Mouse (Mus musculus): ENCODE results near the gene Mark4. TPM values are rescaled to one million over a fixed set of nuclear protein-coding genes. Genes with fewer than 3 reads are reported as not detected.

Mark4 gene
- polyA plus RNA-seq, 1 experiment from 2014 or later, result 12.4 TPM

GRCm38 (mm10) chr7:19413525-19413924 is 45.1 kb downstream of the Mark4 start:
- Histone ChIP-seq H3K27ac (no peak overlapping the region), H3K36me3 (no peaks in the 10 kb centered on the region), H3K9me3 (peaks cover 5% of the 10 kb centered on the region; the same call in 1 of the 2 replicates), H3K4me1 (no peaks in the 10 kb centered on the region), H3K4me3 (no peak overlapping the region), H3K9ac (no peak overlapping the region), H3K27me3 (peaks cover 18% of the 10 kb centered on the region), H3K4me2 (no peak overlapping the region)
- WGBS, result 81% methylated on average over 3 of the region's 3 CpGs
- ATAC-seq (ENCODE audit: insufficient number of reproducible peaks, insufficient read depth, low FRiP score, low TSS enrichment, low read depth), result no peak

GRCm38 (mm10) chr7:19411783-19412182 is 46.8 kb downstream of the Mark4 start:
- WGBS, result 78% methylated on average over 5 of the region's 5 CpGs
- H3K9me3 ChIP-seq, result peaks cover 5% of the 10 kb centered on the region; the same call in 1 of the 2 replicates
- H3K4me3 ChIP-seq, result no peak overlapping the region
- H3K36me3 ChIP-seq, result no peaks in the 10 kb centered on the region
- peaks cover 7% of the 10 kb centered on the region; the same call in 1 of the 2 replicates for H3K27me3 ChIP-seq
- no peak overlapping the region for H3K27ac ChIP-seq
- no peaks in the 10 kb centered on the region for H3K4me1 ChIP-seq
- no peak for ATAC-seq (ENCODE audit: insufficient number of reproducible peaks, insufficient read depth, low FRiP score, low TSS enrichment, low read depth)
- no peak overlapping the region for H3K4me2 ChIP-seq
- no peak overlapping the region for H3K9ac ChIP-seq

DNA sequence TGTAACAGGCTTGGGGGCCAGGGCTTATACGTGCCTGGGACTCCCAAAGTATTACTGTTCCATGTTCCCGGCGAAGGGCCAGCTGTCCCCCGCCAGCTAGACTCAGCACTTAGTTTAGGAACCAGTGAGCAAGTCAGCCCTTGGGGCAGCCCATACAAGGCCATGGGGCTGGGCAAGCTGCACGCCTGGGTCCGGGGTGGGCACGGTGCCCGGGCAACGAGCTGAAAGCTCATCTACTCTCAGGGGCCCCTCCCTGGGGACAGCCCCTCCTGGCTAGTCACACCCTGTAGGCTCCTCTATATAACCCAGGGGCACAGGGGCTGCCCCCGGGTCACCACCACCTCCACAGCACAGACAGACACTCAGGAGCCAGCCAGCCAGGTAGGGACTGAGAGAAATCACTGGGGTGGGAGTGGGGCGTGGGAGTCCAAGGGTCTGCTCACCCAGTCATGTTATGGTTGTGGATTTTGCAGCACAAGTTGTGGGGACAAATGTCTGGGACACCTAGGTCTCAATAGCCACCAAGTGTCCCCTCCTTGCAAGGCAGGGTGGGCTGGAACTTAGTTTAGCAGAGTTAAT is 47.8 kb downstream of the Mark4 start:
- peaks cover 5% of the 10 kb centered on the region; the same call in 1 of the 2 replicates for H3K9me3 ChIP-seq
- no peaks in the 10 kb centered on the region for H3K36me3 ChIP-seq
- no peak for ATAC-seq (ENCODE audit: insufficient number of reproducible peaks, insufficient read depth, low FRiP score, low TSS enrichment, low read depth)
- H3K27me3 ChIP-seq, result peaks cover 10% of the 10 kb centered on the region
- WGBS, result 67% methylated on average over 11 of the region's 11 CpGs
- H3K4me1 ChIP-seq, result no peaks in the 10 kb centered on the region
- 0 out of 2 replicates have a peak overlapping the region, but pooled peaks have one; percentile 3 for H3K9ac ChIP-seq
- no peak overlapping the region for H3K4me2 ChIP-seq
- no peak overlapping the region for H3K27ac ChIP-seq
- H3K4me3 ChIP-seq, result no peak overlapping the region

DNA sequence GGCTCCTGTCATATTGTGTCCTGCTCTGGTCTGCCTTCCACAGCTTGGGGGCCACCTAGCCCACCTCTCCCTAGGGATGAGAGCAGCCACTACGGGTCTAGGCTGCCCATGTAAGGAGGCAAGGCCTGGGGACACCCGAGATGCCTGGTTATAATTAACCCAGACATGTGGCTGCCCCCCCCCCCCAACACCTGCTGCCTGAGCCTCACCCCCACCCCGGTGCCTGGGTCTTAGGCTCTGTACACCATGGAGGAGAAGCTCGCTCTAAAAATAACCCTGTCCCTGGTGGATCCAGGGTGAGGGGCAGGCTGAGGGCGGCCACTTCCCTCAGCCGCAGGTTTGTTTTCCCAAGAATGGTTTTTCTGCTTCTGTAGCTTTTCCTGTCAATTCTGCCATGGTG is 48.9 kb downstream of the Mark4 start:
- 44% methylated on average over 6 of the region's 6 CpGs for WGBS
- H3K27ac ChIP-seq, result no peak overlapping the region

GRCm38 (mm10) chr7:19405417-19405816 is 53.2 kb downstream of the Mark4 start:
- Histone ChIP-seq H3K9ac (peak overlapping the region; percentile 52; the same call in 1 of the 2 replicates), H3K4me1 (peaks cover 15% of the 10 kb centered on the region), H3K9me3 (no peaks in the 10 kb centered on the region), H3K36me3 (no peaks in the 10 kb centered on the region), H3K27me3 (peaks cover 63% of the 10 kb centered on the region), H3K4me3 (peak overlapping the region; percentile 21), H3K4me2 (peak overlapping the region; percentile 46), H3K27ac (no peak overlapping the region)
- 2% methylated on average over 19 of the region's 19 CpGs for whole genome bisulfite sequencing
- no peak for ATAC-seq (ENCODE audit: insufficient number of reproducible peaks, insufficient read depth, low FRiP score, low TSS enrichment, low read depth)

More for the DNA sequence above, 48.9 kb downstream of the Mark4 start:
- no peak overlapping the region for H3K4me2 ChIP-seq
- no peaks in the 10 kb centered on the region for H3K36me3 ChIP-seq
- H3K4me1 ChIP-seq, result peaks cover 4% of the 10 kb centered on the region
- no peak for ATAC-seq (ENCODE audit: insufficient number of reproducible peaks, insufficient read depth, low FRiP score, low TSS enrichment, low read depth)
- H3K27me3 ChIP-seq, result peaks cover 21% of the 10 kb centered on the region
- peaks cover 5% of the 10 kb centered on the region; the same call in 1 of the 2 replicates for H3K9me3 ChIP-seq
- H3K4me3 ChIP-seq, result no peak overlapping the region
- no peak overlapping the region for H3K9ac ChIP-seq

DNA sequence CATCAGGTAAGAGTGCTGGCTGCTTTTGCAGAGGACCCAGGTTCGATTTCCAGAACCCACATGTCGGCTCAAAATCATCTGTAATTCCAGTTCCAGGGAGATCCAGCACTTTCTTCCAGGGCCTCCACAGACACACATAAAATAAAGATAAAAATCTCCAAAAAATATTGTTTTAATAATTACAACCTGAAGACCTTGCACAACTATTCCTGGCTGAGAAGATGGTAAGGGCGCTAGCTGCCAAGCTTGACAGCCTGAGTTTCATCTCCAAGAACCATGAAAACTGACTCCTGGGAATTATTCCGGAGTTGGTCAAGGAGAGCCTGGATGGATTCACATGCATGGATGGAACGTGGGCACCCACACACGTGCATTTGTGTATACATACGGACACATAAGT is 54.1 kb downstream of the Mark4 start, which contains the start of gene Ckm:
Gene Ckm (plus strand): TSS at position 301 of the 400 bp plus-strand sequence.
- WGBS, result 52% methylated on average over 7 of the region's 7 CpGs
- peak within 1 kb of the TSS; percentile 98 for H3K4me2 ChIP-seq
- peaks cover 73% of the 10 kb centered on the region for H3K27me3 ChIP-seq
- no peaks in the 10 kb centered on the region for H3K9me3 ChIP-seq
- no peak for ATAC-seq (ENCODE audit: insufficient number of reproducible peaks, insufficient read depth, low FRiP score, low TSS enrichment, low read depth)
- H3K27ac ChIP-seq, result no peak within 1 kb of the TSS
- peak within 1 kb of the TSS; percentile 64 for H3K4me3 ChIP-seq
- peaks cover 15% of the 10 kb centered on the region for H3K4me1 ChIP-seq
- H3K9ac ChIP-seq, result peak within 1 kb of the TSS; percentile 68
- no peaks in the 10 kb centered on the region for H3K36me3 ChIP-seq

- peak within 1 kb of the TSS; percentile 98 for H3K4me2 ChIP-seq
- H3K9ac ChIP-seq, result peak within 1 kb of the TSS; percentile 68
- H3K4me1 ChIP-seq, result peaks cover 15% of the 10 kb centered on the region
- WGBS, result under 1% methylated on average over 61 of the region's 62 CpGs
- no peaks in the 10 kb centered on the region for H3K36me3 ChIP-seq
- peak; percentile 11; the same call in 1 of the 2 replicates for ATAC-seq (ENCODE audit: insufficient number of reproducible peaks, insufficient read depth, low FRiP score, low TSS enrichment, low read depth)
- peak within 1 kb of the TSS; percentile 64 for H3K4me3 ChIP-seq
- H3K9me3 ChIP-seq, result no peaks in the 10 kb centered on the region
- peaks cover 79% of the 10 kb centered on the region for H3K27me3 ChIP-seq
- no peak within 1 kb of the TSS for H3K27ac ChIP-seq
Measured at GRCm38 (mm10) chr7:19403731-19404296, 54.8 kb downstream of the Mark4 start, which contains the start of gene Klc3. Gene Klc3, minus strand, starts transcription at chr7:19404104.

DNA sequence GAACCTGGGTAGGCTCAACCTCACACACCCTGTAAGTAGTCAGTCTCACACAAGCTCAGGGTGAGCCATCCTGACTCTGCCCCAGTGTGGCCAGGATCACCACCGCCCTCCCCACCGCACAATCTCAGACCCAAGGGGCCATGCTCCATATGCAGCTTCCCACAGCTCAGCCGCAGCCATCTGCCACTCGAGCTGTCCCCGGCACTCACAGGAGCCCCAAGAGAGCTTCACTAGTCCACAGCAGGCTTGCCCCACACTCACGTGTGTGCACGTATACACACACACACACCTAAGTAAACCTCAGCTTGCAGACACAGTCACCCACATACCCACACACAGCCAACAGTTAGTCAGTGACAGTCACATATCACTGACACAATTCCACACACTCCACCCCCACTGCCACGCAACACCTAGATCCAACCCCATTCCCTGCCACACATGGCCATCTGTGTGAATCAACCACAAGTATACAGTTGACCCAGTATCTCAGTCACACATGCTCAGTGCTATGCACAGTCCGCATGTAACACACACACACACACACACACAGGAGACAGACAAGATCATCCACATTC is 56.0 kb downstream of the Mark4 start:
- ATAC-seq (ENCODE audit: insufficient number of reproducible peaks, insufficient read depth, low FRiP score, low TSS enrichment, low read depth), result no peak
- Histone ChIP-seq H3K27ac (no peak overlapping the region), H3K4me1 (peaks cover 15% of the 10 kb centered on the region), H3K9me3 (no peaks in the 10 kb centered on the region), H3K4me3 (no peak overlapping the region), H3K4me2 (no peak overlapping the region), H3K9ac (no peak overlapping the region), H3K27me3 (peaks cover 80% of the 10 kb centered on the region), H3K36me3 (no peaks in the 10 kb centered on the region)
- 83% methylated on average over 9 of the region's 9 CpGs for WGBS

DNA sequence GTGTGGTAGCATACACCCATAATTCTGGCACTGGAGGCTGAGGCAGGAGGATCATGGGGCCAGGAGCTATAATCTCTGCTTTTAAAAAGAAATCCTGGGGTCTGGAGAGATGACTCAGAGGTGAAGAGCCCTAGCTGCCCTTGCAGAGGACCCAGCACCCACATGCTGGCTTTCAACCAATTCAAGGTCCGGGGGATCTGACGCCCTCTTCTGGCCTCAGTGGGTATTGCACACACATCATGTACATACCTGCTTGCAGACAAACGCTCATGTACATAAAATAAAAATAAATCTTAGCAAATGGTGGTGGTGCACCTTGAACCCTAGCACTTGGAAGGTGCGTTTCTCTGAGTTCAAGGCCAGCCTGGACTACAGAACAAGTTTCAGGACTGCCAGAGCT is 57.7 kb downstream of the Mark4 start:
- ATAC-seq (ENCODE audit: insufficient number of reproducible peaks, insufficient read depth, low FRiP score, low TSS enrichment, low read depth), result no peak
- H3K4me2 ChIP-seq, result no peak overlapping the region
- 82% methylated on average over 4 of the region's 4 CpGs for WGBS
- H3K36me3 ChIP-seq, result 0 out of 2 replicates have a peak, but pooled peaks cover 2% of the 10 kb centered on the region
- no peaks in the 10 kb centered on the region for H3K9me3 ChIP-seq
- H3K9ac ChIP-seq, result no peak overlapping the region
- H3K27me3 ChIP-seq, result peaks cover 71% of the 10 kb centered on the region
- H3K27ac ChIP-seq, result no peak overlapping the region
- peaks cover 15% of the 10 kb centered on the region for H3K4me1 ChIP-seq
- no peak overlapping the region for H3K4me3 ChIP-seq

DNA sequence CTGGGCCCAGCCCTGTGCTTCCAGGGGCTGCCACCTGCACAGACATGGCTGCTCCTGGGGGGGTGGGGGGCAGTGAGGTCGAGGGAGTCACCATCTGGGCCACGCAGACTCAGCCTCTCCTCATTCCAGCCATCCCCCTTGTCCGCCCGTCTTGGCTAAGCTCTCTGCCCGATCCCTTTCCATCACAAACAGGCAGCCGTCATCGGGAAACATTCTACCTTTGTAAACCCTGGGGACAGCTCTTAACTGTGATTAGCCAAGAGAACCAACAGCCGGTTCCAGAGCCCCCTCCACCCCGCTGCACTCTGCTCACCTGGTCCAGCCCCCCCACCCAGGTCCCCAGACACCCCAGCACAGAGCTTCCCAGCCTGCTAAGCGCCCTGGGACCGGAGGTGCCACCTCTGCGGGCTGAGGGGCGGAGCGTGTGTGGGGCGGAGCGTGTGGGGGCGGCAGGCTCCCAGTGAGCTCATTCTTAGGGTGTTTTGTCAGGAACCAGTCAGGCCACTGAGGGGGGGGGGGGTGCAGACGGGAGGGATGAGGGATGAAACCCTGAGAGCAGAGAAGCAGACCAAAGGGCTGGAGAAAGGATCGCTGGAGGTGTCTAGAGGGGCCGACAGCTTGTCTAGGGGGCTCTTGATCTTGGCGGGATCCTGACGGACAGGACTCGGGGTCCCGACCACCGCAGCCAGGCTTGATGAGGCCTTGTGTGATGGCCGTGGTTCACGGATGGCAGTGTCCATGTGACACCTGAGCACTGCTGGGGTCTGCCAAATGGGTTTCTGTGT is 58.9 kb downstream of the Mark4 start:
- WGBS, result 1% methylated on average over 27 of the region's 27 CpGs
- Histone ChIP-seq H3K36me3 (peaks cover 15% of the 10 kb centered on the region), H3K27me3 (peaks cover 59% of the 10 kb centered on the region), H3K9ac (peak overlapping the region; percentile 41), H3K4me2 (peak overlapping the region; percentile 57), H3K4me1 (peaks cover 11% of the 10 kb centered on the region), H3K9me3 (no peaks in the 10 kb centered on the region), H3K27ac (no peak overlapping the region; the same call in none of the 2 replicates), H3K4me3 (peak overlapping the region; percentile 36)
- ATAC-seq (ENCODE audit: insufficient number of reproducible peaks, insufficient read depth, low FRiP score, low TSS enrichment, low read depth), result peak; percentile 33; the same call in 1 of the 2 replicates

- H3K36me3 ChIP-seq, result peaks cover 67% of the 10 kb centered on the region
- H3K4me3 ChIP-seq, result no peak overlapping the region
- ATAC-seq (ENCODE audit: insufficient number of reproducible peaks, insufficient read depth, low FRiP score, low TSS enrichment, low read depth), result no peak
- H3K4me2 ChIP-seq, result no peak overlapping the region
- peaks cover 8% of the 10 kb centered on the region for H3K27me3 ChIP-seq
- no peaks in the 10 kb centered on the region for H3K9me3 ChIP-seq
- no peaks in the 10 kb centered on the region for H3K4me1 ChIP-seq
- H3K27ac ChIP-seq, result no peak overlapping the region
- no peak overlapping the region for H3K9ac ChIP-seq
- 86% methylated on average over 8 of the region's 8 CpGs for WGBS
Measured at GRCm38 (mm10) chr7:19394484-19394883, 64.1 kb downstream of the Mark4 start.
